Comparison of ENCODE assay signal across 25 mouse cellular contexts in genomic region chr5:5290714-5291113, GRCm38 (mm10).
DNase-seq lines count a peak whose midpoint lies in the region; ATAC-seq and TF ChIP-seq lines count a peak whose summit lies in the region.
"Had no signal": no experiment of that assay in that cellular context is flagged by ENCODE, and none has a peak within 500 bp of the region (broad histone marks: within the 10 kb centered on the region; RNA-seq: fewer than 3 reads in every experiment).

No protein-coding gene starts in this region.

- WGBS in heart, embryonic 13.5 days: 51% methylated on average over 3 of the region's 4 CpGs
- WGBS in liver, embryonic 12.5 days (ENCODE audit: insufficient replicate concordance): 50% methylated on average over 4 of the region's 4 CpGs
- WGBS in intestine, embryonic 16.5 days: 67% methylated on average over 4 of the region's 4 CpGs
- 65% methylated on average over 4 of the region's 4 CpGs for WGBS in stomach, postnatal 0 days

- peak overlapping the region; percentile 53 for H3K27ac ChIP-seq in heart, embryonic 13.5 days (replicated peaks)
- H3K27ac ChIP-seq in liver, embryonic 12.5 days: no peak overlapping the region
- H3K27ac ChIP-seq in intestine, embryonic 16.5 days (ENCODE audit: low read length): no peak overlapping the region
- H3K27ac ChIP-seq in stomach, postnatal 0 days (replicated peaks): no peak overlapping the region
- H3K27ac ChIP-seq: hindbrain, embryonic 15.5 days; left cerebral cortex, adult 2 months had no signal

- TF ChIP-seq CTCF in stomach, postnatal 0 days (IDR thresholded peaks at IDR 0.05; ENCODE audit: low read depth): no peak

- intact Hi-C loops in heart, postnatal 25 days (cut with DNase I): no loop called here

- ATAC-seq in heart, embryonic 13.5 days (ENCODE audit: extremely low read depth, insufficient number of reproducible peaks, low FRiP score, low TSS enrichment): no peak
- ATAC-seq in liver, embryonic 12.5 days: 0 out of 2 replicates have a peak, but pooled peaks have one; percentile 13
- peak; percentile 56 for ATAC-seq in intestine, embryonic 16.5 days
- peak; percentile 61 for ATAC-seq in stomach, postnatal 0 days (ENCODE audit: low FRiP score, low TSS enrichment)

- no peaks in the 10 kb centered on the region for H3K9me3 ChIP-seq in heart, embryonic 13.5 days
- H3K9me3 ChIP-seq in liver, embryonic 12.5 days (replicated peaks): no peaks in the 10 kb centered on the region
- H3K9me3 ChIP-seq in intestine, embryonic 16.5 days (ENCODE audit: control insufficient read depth, low read length): no peaks in the 10 kb centered on the region
- H3K9me3 ChIP-seq in stomach, postnatal 0 days (ENCODE audit: control insufficient read depth, low read length): no peaks in the 10 kb centered on the region
- H3K9me3 ChIP-seq: hindbrain, embryonic 15.5 days had no signal

- H3K9ac ChIP-seq in heart, embryonic 13.5 days: no peak overlapping the region
- no peak overlapping the region for H3K9ac ChIP-seq in liver, embryonic 12.5 days
- H3K9ac ChIP-seq in intestine, embryonic 16.5 days (ENCODE audit: low read depth, low read length): no peak overlapping the region
- H3K9ac ChIP-seq in stomach, postnatal 0 days (ENCODE audit: low read length): no peak overlapping the region
- H3K9ac ChIP-seq: hindbrain, embryonic 15.5 days had no signal

- DNase-seq in heart, postnatal 25 days (ENCODE audit: low spot score): no peak
- no peak for DNase-seq in liver
- peak; percentile 26 for DNase-seq in stomach, postnatal 0 days (ENCODE audit: low spot score)
- no peak for DNase-seq in frontal cortex, postnatal 25 days (ENCODE audit: low spot score in 2 of 2)
- DNase-seq: adrenal gland, postnatal 36 days; cerebellum, adult 11-12 months; cerebellum, postnatal 25 days; embryo, embryonic 11 days; heart, adult 18-20 months; heart, postnatal 10 days; kidney, adult 18-20 months; kidney, postnatal 25 days; layer of hippocampus, adult 9-11 months; left cerebral cortex, postnatal 4 days; lung, adult 18-20 months; lung, postnatal 36 days; retina, postnatal 1 day; right cerebral cortex, postnatal 4 days; thymus, postnatal 25 days had no signal

- 0 out of 2 replicates have a peak overlapping the region, but pooled peaks have one; percentile 3 for H3K4me2 ChIP-seq in heart, embryonic 13.5 days
- H3K4me2 ChIP-seq in liver, embryonic 12.5 days: no peak overlapping the region
- no peak overlapping the region for H3K4me2 ChIP-seq in intestine, embryonic 16.5 days (ENCODE audit: low read depth, low read length)
- no peak overlapping the region for H3K4me2 ChIP-seq in stomach, postnatal 0 days (replicated peaks; ENCODE audit: low read depth)
- H3K4me2 ChIP-seq: hindbrain, embryonic 15.5 days had no signal

- H3K4me1 ChIP-seq in heart, embryonic 13.5 days: peaks cover 29% of the 10 kb centered on the region
- H3K4me1 ChIP-seq in liver, embryonic 12.5 days: 0 out of 2 replicates have a peak, but pooled peaks cover 3% of the 10 kb centered on the region
- H3K4me1 ChIP-seq in intestine, embryonic 16.5 days (ENCODE audit: control insufficient read depth, insufficient read depth, low read length): 0 out of 2 replicates have a peak, but pooled peaks cover 4% of the 10 kb centered on the region
- H3K4me1 ChIP-seq in stomach, postnatal 0 days (replicated peaks; ENCODE audit: control insufficient read depth, insufficient read depth): no peaks in the 10 kb centered on the region
- H3K4me1 ChIP-seq: hindbrain, embryonic 15.5 days had no signal

- no peak overlapping the region for H3K4me3 ChIP-seq in heart, embryonic 13.5 days
- no peak overlapping the region for H3K4me3 ChIP-seq in liver, embryonic 12.5 days
- H3K4me3 ChIP-seq in intestine, embryonic 16.5 days (ENCODE audit: low read length): no peak overlapping the region
- H3K4me3 ChIP-seq in stomach, postnatal 0 days (ENCODE audit: low read depth, low read length): no peak overlapping the region
- H3K4me3 ChIP-seq: hindbrain, embryonic 15.5 days; left cerebral cortex, adult 2 months had no signal

- no peaks in the 10 kb centered on the region for H3K27me3 ChIP-seq in heart, embryonic 13.5 days (replicated peaks)
- no peaks in the 10 kb centered on the region for H3K27me3 ChIP-seq in liver, embryonic 12.5 days (replicated peaks)
- H3K27me3 ChIP-seq in intestine, embryonic 16.5 days (replicated peaks; ENCODE audit: control insufficient read depth, insufficient read depth, low read length): no peaks in the 10 kb centered on the region
- H3K27me3 ChIP-seq in stomach, postnatal 0 days (ENCODE audit: control insufficient read depth, insufficient read depth, low read length): no peaks in the 10 kb centered on the region
- H3K27me3 ChIP-seq: CH12.LX; hindbrain, embryonic 15.5 days had no signal

- TF ChIP-seq EP300 in stomach, postnatal 0 days (optimal IDR thresholded peaks at IDR 0.05): no peak

- H3K36me3 ChIP-seq in heart, embryonic 13.5 days: no peaks in the 10 kb centered on the region
- H3K36me3 ChIP-seq in liver, embryonic 12.5 days: no peaks in the 10 kb centered on the region
- no peaks in the 10 kb centered on the region for H3K36me3 ChIP-seq in intestine, embryonic 16.5 days (ENCODE audit: control insufficient read depth, insufficient read depth, low read length)
- no peaks in the 10 kb centered on the region for H3K36me3 ChIP-seq in stomach, postnatal 0 days (ENCODE audit: control insufficient read depth, insufficient read depth, low read length)
- H3K36me3 ChIP-seq: hindbrain, embryonic 15.5 days had no signal
